Mouse (Mus musculus) midbrain, embryonic 14.5 days (tissue): ENCODE data around the gene Cenpt. TPM values are rescaled to one million over a fixed set of nuclear protein-coding genes. Genes with fewer than 3 reads are reported as not detected.
A peak's percentile ranks its signal among the peaks of the same experiment; 100 is the strongest.

Experiments
- ATAC-seq: fragments of 200-750 bp; cut with Nextera tagmentation; 2 replicates; pipeline ENCODE4 v1.8.0; 2017; ENCODE audit warnings: moderate number of reproducible peaks, moderate library complexity; ENCODE audit not compliant: low FRiP score, low TSS enrichment
- DNase-seq: peaks from one replicate; pipeline ENCODE4 v3.0.0-alpha.2; 2015
- H3K27ac ChIP-seq: fragments of 300-500 bp; sonication (generic); replicated peaks from 2 replicates; pipeline ENCODE4 v1.5.1; 2014; ENCODE audit warnings: mild to moderate bottlenecking, low read depth, low read length, moderate library complexity
- H3K27me3 ChIP-seq: fragments of 300-500 bp; sonication (generic); 2 replicates; pipeline ENCODE4 v1.6.1; 2014; ENCODE audit warnings: low read length, control low read depth, mixed read lengths; ENCODE audit not compliant: control insufficient read depth, insufficient read depth
- H3K36me3 ChIP-seq: fragments of 300-500 bp; sonication (generic); 2 replicates; pipeline ENCODE4 v1.6.1; 2014; ENCODE audit warnings: low read length, control low read depth; ENCODE audit not compliant: control insufficient read depth, insufficient read depth
- H3K4me1 ChIP-seq: fragments of 300-500 bp; sonication (generic); 2 replicates; pipeline ENCODE4 v1.6.1; 2014; ENCODE audit warnings: mild to moderate bottlenecking, antibody characterized with exemption, low read length, control low read depth; ENCODE audit not compliant: control insufficient read depth, insufficient read depth
- H3K4me2 ChIP-seq: fragments of 300-500 bp; sonication (generic); 2 replicates; pipeline ENCODE4 v1.6.1; 2014; ENCODE audit warnings: mild to moderate bottlenecking, low read length, moderate library complexity
- H3K4me3 ChIP-seq: fragments of 300-500 bp; sonication (generic); replicated peaks from 2 replicates; pipeline ENCODE4 v1.5.1; 2014; ENCODE audit warnings: low read depth, low read length
- H3K9ac ChIP-seq: fragments of 300-500 bp; sonication (generic); replicated peaks from 2 replicates; pipeline ENCODE4 v1.6.1; 2014; ENCODE audit warnings: mild to moderate bottlenecking, low read length, moderate library complexity
- H3K9me3 ChIP-seq: fragments of 300-500 bp; sonication (generic); 2 replicates; pipeline ENCODE4 v1.6.1; 2016; ENCODE audit warnings: low read length, control low read depth, mixed read lengths; ENCODE audit not compliant: control insufficient read depth
- WGBS: fragments of 180-500 bp; shearing (Covaris S2); extraction: QIAGEN DNeasy Blood & Tissue Kit; methylation state at CpG from one replicate; pipeline ENCODE4 v1.1.7; 2014; 5-methylcytosine and 5-hydroxymethylcytosine counted together
- polyA plus RNA-seq: library from polyadenylated mRNA; unstranded; fragments of >200 nt; fragmentation: Nextera tagmentation; extraction: Ambion mirVana; gene quantifications from 2 replicates; pipeline ENCODE4 v1.2.1, GENCODE M21; 2014

The Cenpt gene
- polyA plus RNA-seq, 1 experiment from 2014 or later: 55.7 TPM

GRCm38 (mm10) chr8:105880754-105881520 lies 27.9 kb upstream of the Cenpt start, which contains the start of gene Edc4:
Gene Edc4, plus strand, starts transcription at chr8:105880881.
- H3K4me2 ChIP-seq: peak within 1 kb of the TSS; percentile 94
- peak within 1 kb of the TSS; percentile 87 for H3K9ac ChIP-seq
- DNase-seq: peak; percentile 89
- H3K27ac ChIP-seq: peak within 1 kb of the TSS; percentile 63
- WGBS: 1% methylated on average over 45 of the region's 45 CpGs
- H3K4me3 ChIP-seq: peak within 1 kb of the TSS; percentile 93
- no peaks in the 10 kb centered on the region for H3K27me3 ChIP-seq
- H3K4me1 ChIP-seq: peaks cover 19% of the 10 kb centered on the region
- H3K36me3 ChIP-seq: peaks cover 53% of the 10 kb centered on the region
- H3K9me3 ChIP-seq: no peaks in the 10 kb centered on the region
- peak; percentile 82; the same call in 1 of the 2 replicates for ATAC-seq

- peaks cover 62% of the 10 kb centered on the region for H3K36me3 ChIP-seq
Measured at GRCm38 (mm10) chr8:105874301-105874700, 21.2 kb upstream of the Cenpt start.

GRCm38 (mm10) chr8:105866364-105867029 lies 13.4 kb upstream of the Cenpt start:
- H3K36me3 ChIP-seq: peaks cover 42% of the 10 kb centered on the region
- no peak for ATAC-seq
- H3K4me3 ChIP-seq: no peak overlapping the region
- no peak overlapping the region for H3K4me2 ChIP-seq
- H3K27ac ChIP-seq: no peak overlapping the region
- peaks cover 12% of the 10 kb centered on the region for H3K4me1 ChIP-seq
- DNase-seq: no peak
- H3K9me3 ChIP-seq: no peaks in the 10 kb centered on the region
- 84% methylated on average over 6 of the region's 6 CpGs for WGBS
- no peaks in the 10 kb centered on the region for H3K27me3 ChIP-seq
- H3K9ac ChIP-seq: no peak overlapping the region

More at GRCm38 (mm10) chr8:105874301-105874700, 21.2 kb upstream of the Cenpt start:
- H3K27ac ChIP-seq: no peak overlapping the region
- no peak overlapping the region for H3K9ac ChIP-seq
- 92% methylated on average over 6 of the region's 6 CpGs for WGBS
- no peak for DNase-seq
- ATAC-seq: no peak
- H3K9me3 ChIP-seq: no peaks in the 10 kb centered on the region
- no peaks in the 10 kb centered on the region for H3K27me3 ChIP-seq
- no peak overlapping the region for H3K4me3 ChIP-seq
- no peaks in the 10 kb centered on the region for H3K4me1 ChIP-seq
- no peak overlapping the region for H3K4me2 ChIP-seq

- Histone ChIP-seq H3K4me3 (peak overlapping the region; percentile 90), H3K9me3 (no peaks in the 10 kb centered on the region), H3K27ac (no peak overlapping the region), H3K27me3 (no peaks in the 10 kb centered on the region), H3K4me1 (peaks cover 32% of the 10 kb centered on the region), H3K36me3 (peaks cover 13% of the 10 kb centered on the region), H3K4me2 (peak overlapping the region; percentile 74), H3K9ac (peak overlapping the region; percentile 95; the same call in 1 of the 2 replicates)
- DNase-seq: peak; percentile 36
- 10% methylated on average over 1 of the region's 1 CpGs for WGBS
- ATAC-seq: no peak
Measured at GRCm38 (mm10) chr8:105861951-105862350, 8.9 kb upstream of the Cenpt start.

- peak; percentile 97 for ATAC-seq
- peak within 1 kb of the TSS; percentile 90 for H3K4me3 ChIP-seq
- WGBS: under 1% methylated on average over 59 of the region's 59 CpGs
Measured at GRCm38 (mm10) chr8:105860143-105860981, 7.3 kb upstream of the Cenpt start, which contains the start of gene Nutf2. Gene Nutf2, plus strand, starts transcription at chr8:105860580.

GRCm38 (mm10) chr8:105859314-105859713 lies 6.2 kb upstream of the Cenpt start:
- no peak overlapping the region for H3K27ac ChIP-seq
- no peak overlapping the region for H3K4me3 ChIP-seq
- ATAC-seq: no peak
- H3K9me3 ChIP-seq: no peaks in the 10 kb centered on the region
- 68% methylated on average over 5 of the region's 5 CpGs for WGBS
- peaks cover 46% of the 10 kb centered on the region for H3K4me1 ChIP-seq
- DNase-seq: no peak
- H3K27me3 ChIP-seq: no peaks in the 10 kb centered on the region
- 0 out of 2 replicates have a peak, but pooled peaks cover 3% of the 10 kb centered on the region for H3K36me3 ChIP-seq
- H3K4me2 ChIP-seq: peak overlapping the region; percentile 74; the same call in 1 of the 2 replicates
- H3K9ac ChIP-seq: no peak overlapping the region; the same call in 1 of the 2 replicates

More at GRCm38 (mm10) chr8:105860143-105860981, 7.3 kb upstream of the Cenpt start, which contains the start of gene Nutf2:
- H3K4me1 ChIP-seq: peaks cover 46% of the 10 kb centered on the region
- peak within 1 kb of the TSS; percentile 95 for H3K9ac ChIP-seq
- peak within 1 kb of the TSS; percentile 87 for H3K27ac ChIP-seq
- 0 out of 2 replicates have a peak, but pooled peaks cover 3% of the 10 kb centered on the region for H3K36me3 ChIP-seq
- no peaks in the 10 kb centered on the region for H3K9me3 ChIP-seq
- H3K27me3 ChIP-seq: no peaks in the 10 kb centered on the region
- peak within 1 kb of the TSS; percentile 74 for H3K4me2 ChIP-seq
- peak; percentile 98 for DNase-seq

GRCm38 (mm10) chr8:105858495-105858894 lies 5.4 kb upstream of the Cenpt start:
- ATAC-seq (no peak), DNase-seq (no peak)
- no peak overlapping the region for H3K27ac ChIP-seq
- 83% methylated on average over 5 of the region's 5 CpGs for WGBS
- H3K4me2 ChIP-seq: no peak overlapping the region
- H3K9me3 ChIP-seq: no peaks in the 10 kb centered on the region
- no peak overlapping the region for H3K9ac ChIP-seq
- H3K4me1 ChIP-seq: peaks cover 46% of the 10 kb centered on the region
- H3K27me3 ChIP-seq: no peaks in the 10 kb centered on the region
- H3K36me3 ChIP-seq: 0 out of 2 replicates have a peak, but pooled peaks cover 3% of the 10 kb centered on the region
- no peak overlapping the region for H3K4me3 ChIP-seq
